Mouse (Mus musculus) gonadal fat pad, adult 2 months (tissue): ENCODE measurements around the gene Gm5155. TPM values are rescaled to one million over a fixed set of nuclear protein-coding genes. Genes with fewer than 3 reads are reported as not detected.
"Not testable (repeated sequence)": the region's sequence is repeated elsewhere in the genome, so short reads cannot be mapped to it uniquely, and the experiment has no call there.

ENCODE experiments used
- DNase-seq: peaks from one replicate; pipeline ENCODE4 v3.0.0-alpha.2; 2012; ENCODE audit warnings: low read depth
- polyA plus RNA-seq: library from polyadenylated mRNA; depleted of rRNA; stranded (reverse); fragments of >200 nt; gene quantifications from 2 replicates; pipeline ENCODE4 v1.2.3, GENCODE M21; 2012; rRNA removed

Gm5155 gene
- not detected in 2 replicates for polyA plus RNA-seq

GRCm38 (mm10) chr7:17871467-17871866, at the start of gene Gm5155:
TSS of gene Gm5155 (plus strand) at chr7:17871767.
- no peak for DNase-seq

- no peak for DNase-seq
Measured at GRCm38 (mm10) chr7:17870776-17871175, 791 bp upstream of the Gm5155 start.

DNA sequence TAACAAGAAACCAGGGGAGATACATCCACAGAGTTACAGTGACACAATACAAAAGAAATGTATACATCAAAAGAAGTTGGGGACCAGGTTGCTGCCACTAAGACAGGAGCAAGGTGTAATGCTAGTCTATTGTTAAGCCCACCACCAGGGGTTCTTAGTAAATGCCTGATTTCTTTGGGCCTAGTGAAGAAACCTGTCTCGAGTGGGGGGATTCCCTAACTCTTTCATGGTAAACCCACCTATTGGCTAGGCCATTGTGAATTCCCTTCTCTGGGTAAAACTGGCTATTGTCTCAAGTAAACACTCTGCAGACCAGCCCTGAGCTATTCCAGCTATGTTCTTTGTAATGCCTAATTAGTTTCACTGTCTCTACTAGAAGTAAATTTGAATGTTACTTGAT, 23.8 kb downstream of the Gm5155 start:
- DNase-seq = not testable (repeated sequence)

DNA sequence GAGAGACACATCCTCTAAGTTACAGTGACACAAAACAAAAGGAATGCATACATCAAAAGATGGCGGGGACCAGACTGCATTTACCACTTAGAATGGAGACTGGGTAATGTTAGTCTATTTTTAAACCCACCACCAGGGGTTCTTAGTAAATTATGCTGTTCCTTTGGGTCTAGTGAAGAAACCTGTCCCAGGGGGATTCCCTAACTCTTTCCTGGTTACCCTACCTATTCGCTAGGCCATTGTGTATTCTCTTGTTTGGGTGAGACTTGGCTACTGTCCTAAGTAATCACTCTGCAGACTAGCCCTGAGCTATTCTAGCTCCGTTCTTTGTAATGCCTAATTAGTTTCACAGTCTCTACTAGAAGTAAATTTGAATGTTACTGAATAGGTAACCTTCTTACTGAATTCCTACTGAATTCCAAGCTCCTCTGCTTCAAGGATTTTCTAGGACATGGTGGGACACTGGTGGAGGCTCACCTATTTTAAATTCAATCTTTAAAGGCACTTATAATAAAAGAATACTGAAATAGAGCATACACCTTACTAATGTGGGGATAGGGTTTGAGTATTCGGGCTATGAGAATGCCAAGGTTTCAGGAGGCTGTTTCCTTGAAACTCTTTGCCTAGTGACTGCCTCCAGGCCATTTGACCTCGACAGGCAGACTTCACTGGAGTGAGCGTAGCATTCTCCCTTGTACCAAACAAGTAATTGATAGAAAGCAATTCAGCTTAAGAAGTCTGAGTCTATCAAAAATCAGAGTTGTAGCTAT, 31.8 kb downstream of the Gm5155 start:
- no peak for DNase-seq

Other genes with a start within 250 kb of the Gm5155 start
- not detected in 2 replicates for gene Ceacam5, start 158.5 kb upstream of the Gm5155 start, polyA plus RNA-seq
- not detected in 2 replicates for gene Ceacam14, start 59.1 kb upstream of the Gm5155 start, polyA plus RNA-seq
- gene Ceacam11, start 100.4 kb downstream of the Gm5155 start, polyA plus RNA-seq = not detected in 2 replicates
- not detected in 2 replicates for gene Ceacam13, start 138.1 kb downstream of the Gm5155 start, polyA plus RNA-seq
- not detected in 2 replicates for gene Ceacam12, start 194.2 kb downstream of the Gm5155 start, polyA plus RNA-seq